Mouse (Mus musculus): ENCODE data around the gene Gm45140.

Gene Gm45140

DNA sequence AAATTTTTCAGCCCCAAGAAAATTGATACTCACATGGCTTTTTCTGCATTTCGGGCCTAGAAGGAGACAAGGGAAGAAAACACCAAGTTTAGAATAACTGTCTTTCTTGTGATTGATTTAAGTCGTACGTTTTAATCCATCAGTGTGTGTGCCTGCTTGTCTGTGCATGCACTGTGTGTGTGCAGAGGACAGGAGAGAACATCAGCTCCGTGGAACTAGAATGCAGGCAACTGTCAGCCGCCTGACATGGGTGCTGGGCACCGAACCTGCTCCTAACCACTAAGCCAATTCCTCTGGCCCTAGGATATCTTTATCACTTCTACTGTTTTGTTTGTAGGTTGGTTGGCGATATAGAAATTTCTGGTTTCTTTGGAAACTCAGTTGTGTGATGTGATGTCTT, at the start of gene Gm45140:
Gene Gm45140 (minus strand): TSS at position 101 of the 400 bp plus-strand sequence.
- no peak for DNase-seq (ENCODE audit: low spot score)

DNA sequence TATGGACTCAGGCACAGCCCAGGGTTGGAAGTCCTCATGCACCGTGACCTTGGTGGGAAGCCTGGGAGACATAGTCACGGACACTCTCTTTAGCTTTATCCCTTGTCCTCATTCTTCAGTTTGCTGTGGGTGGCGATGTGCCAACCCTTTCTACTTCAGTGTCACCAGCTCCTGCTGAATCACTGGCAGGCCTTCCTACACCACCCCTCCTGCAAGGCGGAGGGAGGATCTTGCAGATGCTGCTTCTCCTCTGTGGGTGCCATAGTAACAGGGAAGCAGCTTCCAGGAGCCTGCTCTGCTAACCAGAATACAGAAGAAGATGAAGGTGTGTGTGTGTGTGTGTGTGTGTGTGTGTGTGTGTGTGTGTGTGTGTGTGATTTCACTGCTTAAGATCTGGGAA, 47.2 kb upstream of the Gm45140 start:
- no peak for DNase-seq (ENCODE audit: low spot score)

DNA sequence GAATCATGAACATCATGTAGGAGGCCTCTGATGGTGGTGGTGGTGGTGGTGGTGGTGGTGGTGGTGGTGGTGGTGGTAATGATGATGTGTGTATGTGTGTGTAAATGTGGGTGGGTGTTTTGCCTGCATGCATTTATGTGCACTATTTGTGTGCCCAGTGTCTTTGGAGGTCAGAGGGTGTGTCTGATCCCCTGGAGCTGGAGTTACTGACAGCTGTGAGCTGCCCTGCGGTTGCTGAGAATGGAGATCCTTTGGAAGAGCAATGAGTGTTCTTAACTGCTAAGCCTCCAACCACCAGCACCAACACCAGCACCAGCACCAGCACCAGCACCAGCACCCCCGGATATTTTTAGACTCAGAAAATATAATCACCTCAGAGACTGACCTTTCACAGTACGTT, 46.6 kb upstream of the Gm45140 start:
- no peak for DNase-seq (ENCODE audit: low spot score)

DNA sequence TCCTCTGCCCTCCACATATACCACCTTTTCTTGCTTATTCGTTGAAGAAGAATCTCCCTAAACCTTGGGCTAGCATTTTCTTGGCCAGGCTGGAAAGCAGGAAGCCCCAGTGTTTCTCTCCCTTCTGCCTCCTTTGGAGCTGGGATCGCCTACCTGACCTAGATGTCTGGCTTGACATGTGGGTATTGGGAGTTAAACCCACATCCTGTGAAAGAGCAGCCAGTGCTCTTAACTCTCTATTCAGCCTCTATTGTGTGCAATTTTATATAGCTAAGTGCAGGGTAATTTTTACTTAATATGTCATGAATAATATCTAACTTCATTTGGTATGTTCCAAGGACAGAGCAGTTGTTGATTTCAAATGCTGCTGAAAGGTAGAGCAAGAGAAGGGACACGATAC, 44.0 kb upstream of the Gm45140 start:
- DNase-seq (ENCODE audit: low spot score): no peak

DNA sequence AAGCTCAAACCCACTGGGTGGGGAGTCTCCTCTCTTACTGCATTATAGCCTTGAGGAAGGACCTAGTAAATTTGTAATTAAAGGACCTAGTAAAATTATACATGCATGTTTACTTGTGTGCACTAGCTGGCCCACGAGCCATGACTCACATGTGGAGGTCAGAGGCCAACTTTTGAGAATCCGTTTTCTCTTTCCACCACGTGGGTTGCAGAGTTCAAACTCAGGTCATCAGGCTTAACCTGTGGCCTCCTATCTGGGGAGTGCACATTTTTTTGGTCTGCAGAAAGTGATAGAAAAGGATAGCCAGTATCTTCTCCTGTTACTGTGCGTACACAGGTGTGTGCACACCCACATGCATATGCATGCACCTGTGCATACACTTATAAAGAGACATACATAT, 43.4 kb upstream of the Gm45140 start:
- DNase-seq (ENCODE audit: low spot score): no peak

DNA sequence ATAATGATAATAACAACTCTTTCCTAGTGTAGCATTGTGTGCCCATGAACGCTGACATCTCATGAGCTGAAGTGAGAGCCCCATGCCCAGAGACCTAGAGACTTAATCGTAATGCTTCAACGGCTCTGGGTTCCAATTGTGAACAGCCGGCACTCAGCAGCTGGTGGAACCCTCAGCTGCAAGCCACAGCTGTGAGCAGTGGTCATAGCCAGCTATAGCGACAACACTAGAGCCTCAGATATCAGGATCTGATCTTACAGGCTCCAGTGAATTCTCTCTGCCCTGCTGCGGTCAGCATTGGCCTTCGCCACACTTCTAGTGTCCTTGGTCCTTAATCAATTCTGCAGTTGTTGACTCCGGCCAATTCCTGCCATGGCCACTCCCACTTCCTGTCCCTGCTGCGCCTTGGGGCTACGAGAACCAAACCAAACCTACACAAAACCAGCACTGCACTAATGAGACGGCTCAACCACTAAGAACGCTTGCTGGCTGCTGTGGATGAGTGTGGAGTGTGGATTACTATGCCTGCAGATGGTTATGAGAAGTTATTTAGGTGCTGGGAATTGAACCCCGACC, 40.6 kb upstream of the Gm45140 start:
- no peak for DNase-seq (ENCODE audit: low spot score)

DNA sequence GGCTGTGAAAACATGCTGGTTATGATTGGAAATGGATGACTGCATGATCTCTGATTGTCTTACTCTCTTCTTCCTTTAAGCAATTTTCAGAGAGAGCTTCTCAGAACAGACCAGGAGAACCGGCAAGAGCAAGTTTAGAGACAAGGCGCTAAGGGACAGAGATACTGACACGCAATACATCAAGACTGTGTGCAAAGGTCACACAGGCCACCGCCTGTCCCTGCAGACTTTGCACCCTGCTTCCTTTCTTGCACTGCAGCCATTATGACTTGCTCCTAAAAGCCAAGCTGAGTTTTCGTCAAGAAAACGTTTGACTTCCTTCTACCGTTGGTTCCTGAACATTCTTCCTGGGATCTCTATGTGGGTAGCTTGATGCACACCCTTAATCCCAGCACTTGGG, 40.0 kb upstream of the Gm45140 start:
- DNase-seq (ENCODE audit: low spot score): no peak

DNA sequence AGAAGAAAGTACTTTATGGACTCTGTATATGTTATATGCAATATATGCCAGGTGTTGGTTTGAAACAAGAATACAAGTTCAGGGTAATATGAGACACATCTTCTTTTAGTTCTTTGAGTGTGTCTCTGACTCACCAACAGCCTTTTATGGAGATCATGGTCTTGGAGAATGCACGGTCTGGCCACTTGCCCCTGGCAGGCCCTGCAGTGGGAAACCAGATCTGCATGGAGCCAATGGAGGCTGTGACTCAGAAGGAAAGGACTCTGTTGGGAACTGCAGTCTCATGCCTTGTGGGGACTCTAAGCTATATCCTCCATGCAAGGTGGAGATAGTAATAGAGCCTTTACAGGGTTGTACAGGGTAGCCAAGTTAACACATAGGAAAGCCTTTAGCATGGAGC, 39.5 kb upstream of the Gm45140 start:
- no peak for DNase-seq (ENCODE audit: low spot score)

DNA sequence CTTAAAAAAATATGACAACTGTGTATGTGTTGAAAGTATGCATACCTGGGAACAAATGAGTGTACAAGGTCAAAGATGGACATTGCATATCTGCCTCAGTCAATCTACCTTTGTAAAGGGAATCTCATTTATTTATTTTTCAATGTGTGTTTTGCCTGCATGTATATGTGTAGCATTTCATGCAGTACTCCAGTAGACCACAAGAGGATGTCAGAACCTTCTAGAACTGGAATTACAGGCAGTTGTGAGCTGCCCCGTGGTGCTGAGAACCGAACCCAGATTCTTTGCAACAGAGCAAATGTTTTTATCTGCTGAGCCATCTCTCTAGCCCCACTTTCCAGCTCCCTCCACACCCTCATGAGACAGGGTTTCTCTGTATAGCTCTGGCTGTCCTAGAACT, 38.4 kb upstream of the Gm45140 start:
- DNase-seq (ENCODE audit: low spot score): no peak

DNA sequence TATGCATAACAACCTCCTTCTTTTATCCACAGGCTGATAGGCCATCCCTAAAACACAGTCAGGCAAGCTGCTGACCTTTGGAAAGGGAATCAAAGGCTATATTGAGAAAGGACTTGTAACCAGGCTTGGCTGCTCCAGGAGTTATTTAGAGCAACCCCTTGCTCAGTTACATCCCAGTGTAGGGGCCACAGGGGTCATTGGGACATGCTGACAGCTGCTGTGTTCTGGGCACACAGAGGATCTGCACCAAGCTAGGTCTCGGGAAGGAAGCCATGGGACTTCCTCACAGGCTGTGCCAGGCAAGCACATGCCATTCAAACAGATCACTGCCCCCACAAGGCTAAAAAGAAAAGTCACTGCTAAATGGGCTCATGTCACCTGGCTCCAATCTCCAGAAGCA, 37.5 kb upstream of the Gm45140 start:
- DNase-seq (ENCODE audit: low spot score): no peak

DNA sequence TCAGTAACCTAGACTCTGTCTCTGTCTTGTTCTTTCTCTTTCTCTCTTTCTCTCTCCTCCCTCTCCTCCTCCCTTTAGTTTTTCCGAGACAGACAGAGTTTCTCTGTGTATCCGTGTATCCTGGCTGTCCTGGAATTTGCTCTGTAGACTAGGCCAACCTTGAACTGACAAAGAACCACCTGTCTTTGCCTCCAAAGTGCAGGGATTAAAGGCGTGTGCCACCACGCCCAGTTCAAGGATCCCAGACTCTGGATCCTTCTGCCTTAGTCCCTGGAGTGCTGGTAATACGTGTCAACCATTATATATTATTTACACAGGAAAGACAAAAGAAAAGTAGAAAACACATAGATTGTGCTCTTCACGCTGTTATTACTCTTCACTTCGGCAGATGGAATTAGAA, 35.6 kb upstream of the Gm45140 start:
- no peak for DNase-seq (ENCODE audit: low spot score)

DNA sequence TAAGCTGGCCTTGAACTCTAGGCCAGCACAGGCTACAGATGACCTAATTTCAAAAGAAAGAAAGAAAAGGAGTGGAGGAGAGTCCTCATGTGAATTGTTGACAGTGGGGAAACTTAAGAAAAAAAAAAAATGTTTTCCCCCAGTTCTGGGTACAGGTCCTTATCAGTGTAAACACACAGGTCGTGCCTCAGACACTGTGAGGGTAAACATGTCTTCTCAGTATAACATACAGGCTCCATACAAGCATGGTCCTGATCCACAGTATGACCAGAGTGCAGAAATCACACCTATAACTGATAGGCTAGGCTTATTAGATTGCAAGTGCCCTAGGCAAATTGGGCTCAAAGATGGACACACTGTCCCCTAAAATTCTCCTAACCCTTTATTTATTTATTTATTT, 34.8 kb upstream of the Gm45140 start:
- DNase-seq (ENCODE audit: low spot score): no peak

DNA sequence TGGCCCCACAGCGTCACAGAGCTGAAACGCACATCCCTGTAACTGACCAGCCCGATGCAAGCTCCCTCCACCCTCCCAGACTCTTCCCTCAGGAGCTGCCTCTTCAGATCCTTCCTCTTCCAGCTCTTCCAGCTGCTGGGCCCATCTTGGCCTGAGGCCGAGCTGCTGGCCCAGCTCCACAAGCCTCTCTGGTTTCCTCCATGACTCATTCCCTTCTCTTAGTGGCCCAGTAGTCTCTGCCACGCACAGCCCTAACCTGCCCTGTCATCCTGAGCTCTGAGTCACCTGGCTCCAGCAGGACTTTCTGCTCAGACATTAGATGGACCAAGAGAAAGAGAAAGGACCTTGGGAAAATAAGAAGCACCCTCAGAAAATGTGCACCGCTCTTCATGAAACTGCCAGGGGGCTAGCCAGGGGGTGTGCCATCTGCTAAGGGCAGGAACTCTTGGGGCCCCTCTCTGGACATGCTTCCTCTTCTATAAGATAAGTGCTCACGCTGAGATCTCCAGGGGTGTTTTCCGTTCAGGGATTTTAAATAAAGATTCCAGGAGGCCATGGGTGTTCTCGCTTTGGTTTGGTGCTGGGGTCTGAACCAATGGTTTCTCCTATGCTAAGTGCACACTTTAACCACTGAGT, 33.4 kb upstream of the Gm45140 start:
- peak; percentile 41 for DNase-seq (ENCODE audit: low spot score)

DNA sequence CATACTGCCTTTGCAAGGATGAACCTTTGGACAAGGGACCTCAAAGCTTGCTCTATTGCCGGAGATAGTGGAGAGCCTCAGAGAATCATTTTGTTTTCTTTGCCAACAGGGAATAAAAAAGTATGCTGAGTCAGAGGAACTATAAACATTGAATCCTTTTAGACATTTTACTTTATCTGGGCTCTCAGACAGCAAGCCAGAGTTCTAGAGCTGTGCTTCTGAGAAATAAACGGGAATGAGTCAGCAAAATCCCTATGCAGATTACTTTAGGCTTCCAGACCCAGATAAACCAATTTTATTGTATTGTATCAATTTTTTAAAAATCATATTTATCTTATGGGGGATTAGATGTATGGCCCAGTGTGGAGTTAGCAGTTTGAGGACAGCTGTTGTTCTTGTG, 31.7 kb upstream of the Gm45140 start:
- DNase-seq (ENCODE audit: low spot score): no peak

DNA sequence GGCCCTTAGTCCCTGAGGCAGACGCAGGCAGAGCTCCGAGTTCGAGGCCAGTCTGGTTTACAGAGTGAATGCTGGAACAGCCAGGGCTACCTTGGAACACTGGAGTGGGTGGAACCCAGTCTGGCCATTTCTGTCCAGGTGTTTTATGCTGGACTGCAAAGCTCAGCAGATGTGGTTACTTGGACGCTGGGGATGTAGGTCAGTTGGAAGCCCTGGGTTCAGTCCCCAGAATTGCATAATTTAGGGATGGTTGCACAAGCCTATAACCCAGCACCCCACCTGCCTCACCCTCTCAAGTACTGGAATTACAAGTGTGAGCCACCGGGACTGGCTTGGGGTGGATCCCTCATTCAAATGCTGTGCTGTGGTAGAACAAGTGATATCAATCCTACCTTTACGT, 30.6 kb upstream of the Gm45140 start:
- no peak for DNase-seq (ENCODE audit: low spot score)

DNA sequence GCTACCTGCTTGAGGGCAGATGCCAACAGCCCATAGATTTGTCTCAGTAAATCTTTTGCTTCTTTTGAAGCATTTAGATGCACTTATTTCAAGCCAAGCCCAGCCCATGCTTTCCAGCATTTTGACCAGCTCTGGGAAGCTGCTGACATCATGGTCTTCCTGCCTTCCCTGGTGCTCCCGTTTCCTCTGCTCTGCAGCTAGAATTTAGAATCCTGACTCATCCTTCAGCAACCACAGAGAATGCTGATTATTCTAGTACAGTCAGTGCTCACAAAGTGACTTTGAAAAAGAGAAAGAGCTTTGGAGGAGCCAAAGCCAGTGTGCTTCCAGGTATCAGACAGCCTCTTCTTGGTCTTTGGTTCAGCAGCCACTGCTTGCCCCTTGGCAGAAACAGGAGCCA, 21.5 kb upstream of the Gm45140 start:
- no peak for DNase-seq (ENCODE audit: low spot score)

DNA sequence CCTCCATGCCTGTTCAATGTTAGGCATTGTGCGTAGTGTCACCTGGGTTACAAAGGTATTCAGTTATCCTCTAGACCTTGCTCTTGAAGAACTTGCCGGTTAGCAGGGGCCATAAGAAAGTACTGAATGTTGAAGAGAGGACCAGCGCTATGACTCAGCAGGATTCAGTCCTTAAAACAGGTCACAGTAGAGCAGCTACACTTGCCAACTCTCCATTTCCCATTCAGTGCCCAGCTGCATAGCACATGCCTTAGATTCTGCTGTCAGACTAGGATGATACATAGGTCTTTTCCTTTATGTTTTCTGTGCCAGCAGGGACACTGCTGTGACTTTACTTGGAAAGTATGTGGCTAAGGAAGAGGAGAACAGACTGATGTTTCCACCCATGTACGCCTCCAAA, 17.9 kb upstream of the Gm45140 start:
- no peak for DNase-seq (ENCODE audit: low spot score)

DNA sequence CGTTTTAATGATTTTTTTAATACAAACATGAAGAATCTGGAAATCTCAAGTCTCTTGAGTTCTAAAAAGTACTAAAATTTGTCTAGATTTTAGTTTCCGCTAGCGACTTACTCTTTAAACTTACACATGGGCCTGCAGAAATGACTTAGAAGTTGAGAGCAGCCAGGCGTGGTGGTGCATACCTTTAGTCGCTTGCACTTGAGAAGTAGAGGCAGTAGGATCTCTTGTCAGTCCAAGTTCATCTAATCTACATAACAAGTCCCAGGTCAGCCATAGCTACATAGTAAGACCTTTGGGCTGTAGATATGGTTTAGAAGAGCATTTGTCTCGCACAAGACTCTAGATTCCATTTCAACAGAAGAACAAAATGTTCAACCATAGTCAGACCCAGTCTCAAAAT, 16.3 kb upstream of the Gm45140 start:
- DNase-seq (ENCODE audit: low spot score): no peak

DNA sequence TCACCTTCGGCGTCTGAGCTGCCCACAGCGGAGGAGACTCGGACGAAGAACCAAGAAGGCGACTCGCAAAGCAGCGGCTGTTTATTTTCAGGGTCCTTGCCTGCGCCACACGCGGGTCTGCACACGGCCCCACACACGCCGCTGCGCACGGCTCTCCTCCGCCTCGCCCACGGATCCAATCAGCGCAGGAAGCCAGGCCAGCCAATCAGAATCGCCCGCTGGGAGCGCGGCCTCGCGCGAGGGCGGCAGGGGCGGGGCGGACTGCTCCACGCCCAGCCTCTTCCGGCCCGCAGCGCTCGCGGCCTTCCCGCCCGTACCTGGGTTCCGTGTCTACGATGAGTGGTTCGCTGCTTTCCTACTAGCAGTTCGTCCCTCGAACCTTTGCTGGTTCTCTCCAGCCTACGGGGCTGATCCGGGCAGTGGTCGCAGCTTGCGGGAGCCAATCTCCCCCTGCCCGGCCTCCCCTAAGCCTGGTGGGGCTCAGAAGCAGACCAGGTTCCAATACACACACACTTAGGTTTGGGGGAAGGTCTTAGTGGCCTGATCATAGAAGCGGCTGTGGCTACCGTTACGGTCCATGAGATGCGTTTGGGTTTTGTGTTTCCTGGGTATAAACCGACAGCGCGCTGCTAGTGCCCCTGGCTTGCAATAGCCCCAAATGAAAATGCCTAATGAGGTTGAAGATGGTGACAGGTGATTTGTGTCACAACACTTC, 15.5 kb upstream of the Gm45140 start, which contains the start of gene Cnbp:
Gene Cnbp (minus strand): TSS at position 207 of the 715 bp plus-strand sequence.
- DNase-seq (ENCODE audit: low spot score): peak; percentile 87

DNA sequence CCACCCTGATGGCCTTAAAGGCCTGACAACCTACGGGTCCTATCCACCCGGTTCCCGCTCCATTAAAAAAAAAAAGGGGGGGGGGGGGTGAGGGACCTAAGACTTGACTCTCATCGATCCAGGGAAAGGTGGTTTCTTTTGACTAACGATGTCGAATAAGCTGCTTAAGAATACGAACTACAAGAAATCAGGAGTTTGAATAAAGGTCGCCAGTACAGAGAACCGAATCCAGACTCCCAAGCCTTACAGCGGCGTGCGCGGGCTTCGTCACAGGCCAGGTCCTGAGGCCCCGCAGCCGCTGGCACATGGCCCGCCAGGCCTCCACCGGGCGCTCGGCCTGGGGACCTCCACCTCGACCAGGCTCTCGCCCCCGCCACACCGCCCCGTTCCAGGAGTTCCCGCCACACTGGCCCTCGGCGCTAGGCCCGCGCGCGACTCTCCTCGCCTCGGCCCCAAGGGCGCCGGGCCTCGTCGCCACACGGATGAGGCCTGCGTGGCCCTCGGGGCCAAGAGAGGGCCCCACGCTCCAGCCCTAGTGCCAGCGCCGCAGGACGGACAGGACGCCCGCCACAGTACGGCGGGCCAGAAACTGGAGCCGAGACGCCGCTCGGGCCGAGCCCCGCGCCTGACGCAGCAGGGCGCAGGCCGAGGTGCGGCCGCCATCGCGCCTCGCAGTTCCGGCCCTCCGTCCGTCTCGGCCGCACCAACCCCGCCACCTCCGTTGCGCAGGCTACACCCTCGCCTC, 14.7 kb upstream of the Gm45140 start:
- DNase-seq (ENCODE audit: low spot score): no peak

DNA sequence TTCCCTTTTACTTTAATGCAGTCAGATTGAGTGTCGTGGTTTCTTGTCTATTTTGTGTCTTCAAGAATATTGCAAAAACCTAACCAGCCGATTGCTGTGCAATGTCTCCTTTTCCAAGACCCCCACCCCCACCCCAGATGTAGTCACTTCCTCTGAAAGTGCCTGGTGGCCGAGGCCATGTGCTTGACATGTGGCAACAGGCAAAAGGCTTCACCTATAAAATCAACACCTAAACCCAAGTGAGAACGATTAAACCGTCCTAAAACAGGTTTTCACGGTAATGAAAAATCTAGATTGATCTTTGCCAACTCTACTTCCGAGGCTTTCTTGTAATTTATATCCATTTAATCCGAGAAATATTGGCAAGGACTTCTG, 14.2 kb upstream of the Gm45140 start:
- DNase-seq (ENCODE audit: low spot score): no peak

DNA sequence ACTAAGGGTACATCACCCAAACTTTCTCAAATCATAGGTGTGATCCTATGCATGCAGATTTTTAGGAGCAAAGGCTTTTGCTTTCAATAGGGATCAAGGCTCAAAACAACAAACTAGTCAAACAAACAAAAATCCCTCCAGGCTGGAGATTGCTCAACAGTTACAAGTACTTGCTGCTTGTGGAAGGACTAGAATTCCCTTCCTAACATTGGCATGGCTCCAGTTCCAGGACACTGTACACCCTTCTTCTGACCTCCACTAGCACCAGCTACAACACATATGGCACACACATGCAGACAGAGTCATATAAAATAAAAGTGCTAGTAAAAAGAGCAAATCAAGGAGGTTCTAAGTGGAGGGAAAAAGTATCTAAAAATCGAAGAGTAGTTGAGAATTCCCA, 11.2 kb upstream of the Gm45140 start:
- no peak for DNase-seq (ENCODE audit: low spot score)
